Mouse (Mus musculus) kidney, embryonic 14.5 days (tissue): ENCODE data around the gene Cux1. TPM values are rescaled to one million over a fixed set of nuclear protein-coding genes. Genes with fewer than 3 reads are reported as not detected.

Experiments used
- ATAC-seq: fragments of 200-750 bp; cut with Nextera tagmentation; 2 replicates; pipeline ENCODE4 v1.8.0; 2017; ENCODE audit warnings: moderate number of reproducible peaks, mild to moderate bottlenecking, moderate TSS enrichment, moderate library complexity; ENCODE audit not compliant: low FRiP score, low TSS enrichment
- H3K27ac ChIP-seq: fragments of 300-500 bp; sonication (generic); 2 replicates; pipeline ENCODE4 v1.5.1; 2014; ENCODE audit warnings: low read depth, mild to moderate bottlenecking, low read length, moderate library complexity, mixed read lengths
- H3K27me3 ChIP-seq: fragments of 300-500 bp; sonication (generic); 2 replicates; pipeline ENCODE4 v1.6.1; 2014; ENCODE audit warnings: mild to moderate bottlenecking, low read length; ENCODE audit not compliant: control insufficient read depth, insufficient read depth
- H3K36me3 ChIP-seq: fragments of 300-500 bp; sonication (generic); 2 replicates; pipeline ENCODE4 v1.6.1; 2014; ENCODE audit warnings: low read length, mixed read lengths; ENCODE audit not compliant: control insufficient read depth, insufficient read depth
- H3K4me1 ChIP-seq: fragments of 300-500 bp; sonication (generic); 2 replicates; pipeline ENCODE4 v1.6.1; 2014; ENCODE audit warnings: low read length, mixed read lengths; ENCODE audit not compliant: control insufficient read depth, insufficient read depth
- H3K4me2 ChIP-seq: fragments of 300-500 bp; sonication (generic); replicated peaks from 2 replicates; pipeline ENCODE4 v1.6.1; 2014; ENCODE audit warnings: low read depth, mild to moderate bottlenecking, low read length
- H3K4me3 ChIP-seq: fragments of 300-500 bp; sonication (generic); 2 replicates; pipeline ENCODE4 v1.5.1; 2014; ENCODE audit warnings: mild to moderate bottlenecking, low read length
- H3K9ac ChIP-seq: fragments of 300-500 bp; sonication (generic); 2 replicates; pipeline ENCODE4 v1.6.1; 2014; ENCODE audit warnings: low read depth, mild to moderate bottlenecking, low read length, moderate library complexity
- H3K9me3 ChIP-seq: fragments of 300-500 bp; sonication (generic); 2 replicates; pipeline ENCODE4 v1.6.1; 2016; ENCODE audit warnings: low read length; ENCODE audit not compliant: control insufficient read depth
- WGBS: fragments of 180-500 bp; shearing (Covaris S2); extraction: QIAGEN DNeasy Blood & Tissue Kit; methylation state at CpG from one replicate; pipeline ENCODE4 v1.1.7; 2014; 5-methylcytosine and 5-hydroxymethylcytosine counted together
- polyA plus RNA-seq: library from polyadenylated mRNA; unstranded; fragments of >200 nt; fragmentation: Nextera tagmentation; extraction: Ambion mirVana; gene quantifications from 2 replicates; pipeline ENCODE4 v1.2.1, GENCODE M21; 2014

Gene Cux1
- polyA plus RNA-seq, 1 experiment from 2014 or later = 105 TPM

GRCm38 (mm10) chr5:136535204-136535603 lies 32.1 kb downstream of the Cux1 start:
- Histone ChIP-seq H3K36me3 (no peaks in the 10 kb centered on the region), H3K4me3 (no peak overlapping the region), H3K9me3 (no peaks in the 10 kb centered on the region), H3K9ac (no peak overlapping the region), H3K4me2 (no peak overlapping the region), H3K27me3 (no peaks in the 10 kb centered on the region), H3K27ac (no peak overlapping the region), H3K4me1 (peaks cover 28% of the 10 kb centered on the region)
- WGBS = 47% methylated on average over 1 of the region's 1 CpGs
- ATAC-seq = no peak

GRCm38 (mm10) chr5:136533371-136534276 lies 33.7 kb downstream of the Cux1 start:
- no peaks in the 10 kb centered on the region for H3K27me3 ChIP-seq
- H3K9ac ChIP-seq = no peak overlapping the region
- no peaks in the 10 kb centered on the region for H3K9me3 ChIP-seq
- no peak overlapping the region for H3K27ac ChIP-seq
- H3K4me2 ChIP-seq = no peak overlapping the region
- no peak overlapping the region for H3K4me3 ChIP-seq
- H3K4me1 ChIP-seq = peaks cover 27% of the 10 kb centered on the region
- 65% methylated on average over 11 of the region's 11 CpGs for WGBS
- H3K36me3 ChIP-seq = no peaks in the 10 kb centered on the region
- no peak for ATAC-seq

- no peaks in the 10 kb centered on the region for H3K9me3 ChIP-seq
- no peak overlapping the region for H3K9ac ChIP-seq
- no peak overlapping the region for H3K4me3 ChIP-seq
- no peak overlapping the region for H3K27ac ChIP-seq
- H3K4me1 ChIP-seq = peaks cover 24% of the 10 kb centered on the region
- no peak overlapping the region for H3K4me2 ChIP-seq
- no peak for ATAC-seq
- H3K27me3 ChIP-seq = no peaks in the 10 kb centered on the region
- 80% methylated on average over 2 of the region's 2 CpGs for WGBS
- no peaks in the 10 kb centered on the region for H3K36me3 ChIP-seq
These were observed 35.5 kb downstream of the Cux1 start for GRCm38 (mm10) chr5:136531674-136532365.

GRCm38 (mm10) chr5:136530931-136531330 lies 36.4 kb downstream of the Cux1 start:
- no peak for ATAC-seq
- H3K27ac ChIP-seq = no peak overlapping the region
- no peak overlapping the region for H3K4me2 ChIP-seq
- no peak overlapping the region for H3K4me3 ChIP-seq
- no peaks in the 10 kb centered on the region for H3K27me3 ChIP-seq
- no peaks in the 10 kb centered on the region for H3K9me3 ChIP-seq
- H3K4me1 ChIP-seq = peaks cover 20% of the 10 kb centered on the region
- H3K36me3 ChIP-seq = no peaks in the 10 kb centered on the region
- H3K9ac ChIP-seq = no peak overlapping the region
- WGBS = 92% methylated on average over 1 of the region's 1 CpGs

GRCm38 (mm10) chr5:136529165-136529564 lies 38.1 kb downstream of the Cux1 start:
- Histone ChIP-seq H3K36me3 (no peaks in the 10 kb centered on the region), H3K4me3 (no peak overlapping the region), H3K9me3 (no peaks in the 10 kb centered on the region), H3K27me3 (no peaks in the 10 kb centered on the region), H3K27ac (no peak overlapping the region), H3K4me1 (peaks cover 10% of the 10 kb centered on the region; the same call in 1 of the 2 replicates), H3K9ac (no peak overlapping the region), H3K4me2 (no peak overlapping the region)
- no peak for ATAC-seq

- ATAC-seq = no peak
- no peaks in the 10 kb centered on the region for H3K27me3 ChIP-seq
- no peaks in the 10 kb centered on the region for H3K36me3 ChIP-seq
- H3K9ac ChIP-seq = no peak overlapping the region
- no peak overlapping the region for H3K4me2 ChIP-seq
- no peak overlapping the region for H3K4me3 ChIP-seq
- no peaks in the 10 kb centered on the region for H3K9me3 ChIP-seq
- peaks cover 16% of the 10 kb centered on the region for H3K4me1 ChIP-seq
- no peak overlapping the region for H3K27ac ChIP-seq
- WGBS = 84% methylated on average over 1 of the region's 1 CpGs
These were observed 39.4 kb downstream of the Cux1 start for GRCm38 (mm10) chr5:136527871-136528270.

- no peak overlapping the region for H3K4me2 ChIP-seq
- H3K4me1 ChIP-seq = peaks cover 19% of the 10 kb centered on the region
- ATAC-seq = no peak
- no peaks in the 10 kb centered on the region for H3K9me3 ChIP-seq
- no peaks in the 10 kb centered on the region for H3K36me3 ChIP-seq
- H3K27ac ChIP-seq = no peak overlapping the region
- H3K4me3 ChIP-seq = no peak overlapping the region
- no peak overlapping the region for H3K9ac ChIP-seq
- H3K27me3 ChIP-seq = no peaks in the 10 kb centered on the region
- 86% methylated on average over 5 of the region's 5 CpGs for whole genome bisulfite sequencing
These were observed 40.8 kb downstream of the Cux1 start for GRCm38 (mm10) chr5:136526545-136526909.

- WGBS = 83% methylated on average over 9 of the region's 9 CpGs
- H3K4me1 ChIP-seq = peaks cover 19% of the 10 kb centered on the region
- H3K4me3 ChIP-seq = no peak overlapping the region
- no peak for ATAC-seq
- no peaks in the 10 kb centered on the region for H3K36me3 ChIP-seq
- H3K4me2 ChIP-seq = no peak overlapping the region
- no peaks in the 10 kb centered on the region for H3K27me3 ChIP-seq
- H3K9me3 ChIP-seq = no peaks in the 10 kb centered on the region
- no peak overlapping the region for H3K27ac ChIP-seq
- no peak overlapping the region for H3K9ac ChIP-seq
These were observed 41.3 kb downstream of the Cux1 start for GRCm38 (mm10) chr5:136525896-136526544.
